Mouse (Mus musculus): Measurements from ENCODE around the gene Slc15a1.

Gene Slc15a1

DNA sequence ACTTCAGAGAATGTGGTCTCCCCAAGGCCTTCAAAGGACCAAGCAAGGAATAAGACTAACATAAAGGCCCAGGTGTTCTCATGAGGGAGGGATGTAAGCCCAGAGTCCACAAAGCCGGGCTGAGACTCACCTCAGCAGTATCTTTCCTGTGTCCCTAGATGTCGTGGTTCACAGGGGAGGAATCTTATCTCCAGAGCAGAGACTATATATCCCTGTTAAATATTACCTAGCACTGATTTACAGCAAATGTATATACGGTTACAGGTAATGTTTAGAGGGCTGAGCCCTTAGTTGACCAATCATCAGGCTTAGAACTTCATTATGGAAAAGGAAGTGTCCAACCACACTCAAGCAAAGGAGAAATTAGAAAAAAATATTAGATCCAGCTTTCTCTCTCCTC, 11.3 kb downstream of the Slc15a1 start:
- no peak for DNase-seq (ENCODE audit: low spot score in 2 of 2)

DNA sequence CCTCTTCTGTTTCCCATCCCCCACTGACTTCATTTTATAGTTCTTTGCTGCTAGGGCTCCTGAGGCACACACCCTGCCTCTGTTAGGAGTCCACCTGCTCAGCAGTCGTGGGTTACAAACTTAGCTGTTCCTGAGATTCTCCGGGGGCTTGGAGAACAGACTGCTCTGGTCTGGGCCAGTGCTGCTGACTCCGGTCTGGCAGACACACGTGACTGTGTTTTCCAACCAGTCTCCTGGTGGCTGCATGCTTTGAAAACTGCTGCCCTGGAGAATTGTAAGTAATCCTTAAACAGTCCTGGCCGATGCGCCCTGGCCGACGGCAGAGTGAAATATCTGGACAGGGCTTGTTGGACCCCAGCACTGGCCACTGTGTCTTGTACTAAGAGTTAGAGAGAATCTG, 12.7 kb downstream of the Slc15a1 start:
- DNase-seq (ENCODE audit: low spot score in 2 of 2) = no peak

DNA sequence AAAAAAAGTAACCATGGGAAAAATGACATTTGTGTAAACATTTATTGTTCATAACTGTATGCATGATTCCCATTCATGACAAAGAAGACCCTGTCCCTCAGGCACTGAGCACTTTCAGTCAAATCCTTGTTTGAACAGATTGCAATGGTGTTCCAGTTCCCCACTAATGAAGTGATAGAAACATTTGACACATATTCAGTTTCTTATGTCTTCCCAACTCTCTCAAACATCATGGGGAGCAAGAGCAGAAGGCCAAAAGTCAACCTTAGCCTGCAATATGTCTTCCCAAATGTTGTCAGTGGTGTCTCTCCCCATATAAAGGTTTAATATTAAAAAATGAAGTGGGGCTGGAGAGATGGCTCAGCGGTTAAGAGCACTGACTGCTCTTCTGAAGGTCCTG, 19.3 kb downstream of the Slc15a1 start:
- no peak for DNase-seq (ENCODE audit: low spot score in 2 of 2)

DNA sequence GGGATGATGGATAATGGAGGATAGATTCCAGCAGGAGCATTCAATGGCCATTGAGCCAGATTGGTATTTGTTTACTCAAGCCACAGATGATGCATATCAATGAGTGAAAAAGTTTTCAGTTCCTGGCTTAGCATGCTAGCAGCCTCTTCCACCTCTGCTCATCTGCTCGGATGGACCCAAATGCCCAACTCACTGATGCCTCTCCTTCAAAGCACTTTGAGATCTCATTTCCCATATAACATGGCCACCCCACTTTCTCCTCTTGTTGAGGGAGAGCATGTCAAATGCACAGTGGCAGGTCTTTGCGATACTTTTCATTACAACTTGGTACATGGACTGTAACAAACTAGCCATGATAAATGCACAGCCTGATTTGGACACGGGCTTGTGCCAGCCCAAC, 20.6 kb downstream of the Slc15a1 start:
- DNase-seq (ENCODE audit: low spot score in 2 of 2) = no peak

DNA sequence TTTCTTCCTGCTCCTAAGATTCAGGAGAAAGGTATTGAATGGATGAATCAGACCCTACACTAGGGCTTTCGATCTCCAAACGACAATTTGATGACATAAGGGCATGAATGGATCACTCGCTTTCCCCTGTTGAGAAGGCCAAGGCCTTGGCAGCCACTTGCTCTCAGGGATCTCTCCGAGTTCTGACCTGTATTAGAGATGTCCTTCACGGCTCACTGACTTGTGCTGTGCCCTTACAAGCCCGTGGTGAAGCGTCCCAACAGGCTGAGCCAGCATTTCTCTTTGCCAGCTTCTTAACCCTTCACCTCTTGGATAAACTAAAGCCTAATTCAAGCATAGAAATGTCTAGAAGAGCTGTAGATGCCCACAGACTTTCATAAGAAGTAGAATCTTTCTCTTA, 22.9 kb downstream of the Slc15a1 start:
- no peak for DNase-seq (ENCODE audit: low spot score in 2 of 2)

DNA sequence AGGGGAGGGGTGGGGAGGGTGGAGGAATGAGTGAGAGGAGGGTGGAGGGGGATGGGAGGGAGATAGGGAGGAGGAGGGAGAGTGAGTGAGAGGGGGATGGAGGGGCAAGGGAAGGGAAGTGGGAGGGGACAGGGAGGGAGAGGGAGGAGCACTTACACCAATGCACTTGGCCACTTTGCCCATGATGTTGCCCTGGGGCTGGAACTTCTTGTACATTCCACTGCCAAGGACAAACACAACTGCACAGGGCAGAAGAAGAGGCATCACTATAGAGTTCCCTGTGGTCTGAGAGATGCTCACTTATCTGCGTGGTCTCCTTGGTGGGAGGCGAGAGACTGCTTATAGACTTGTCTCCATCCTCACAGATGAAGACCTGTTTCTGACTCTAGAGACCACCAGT, 23.5 kb downstream of the Slc15a1 start:
- no peak for DNase-seq (ENCODE audit: low spot score in 2 of 2)

DNA sequence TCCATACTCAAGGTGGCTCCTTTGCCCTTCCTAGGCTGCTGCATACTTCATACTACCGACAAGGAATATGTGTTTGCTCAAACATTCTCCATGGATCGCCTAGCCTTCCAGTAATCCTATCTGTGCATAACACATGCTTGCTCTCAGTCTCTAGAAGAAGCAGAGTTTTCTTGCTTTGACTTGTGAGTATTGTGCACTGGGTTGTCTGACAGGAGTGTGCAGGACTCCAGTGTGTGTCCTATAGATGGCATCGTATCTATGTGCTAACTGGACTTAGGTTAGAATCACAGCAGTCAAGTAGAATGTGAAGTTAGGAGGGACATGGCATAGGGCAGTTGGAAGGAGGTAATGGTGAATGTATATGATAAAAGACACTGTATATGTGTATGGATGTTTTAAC, 26.0 kb downstream of the Slc15a1 start:
- no peak for DNase-seq (ENCODE audit: low spot score in 2 of 2)

DNA sequence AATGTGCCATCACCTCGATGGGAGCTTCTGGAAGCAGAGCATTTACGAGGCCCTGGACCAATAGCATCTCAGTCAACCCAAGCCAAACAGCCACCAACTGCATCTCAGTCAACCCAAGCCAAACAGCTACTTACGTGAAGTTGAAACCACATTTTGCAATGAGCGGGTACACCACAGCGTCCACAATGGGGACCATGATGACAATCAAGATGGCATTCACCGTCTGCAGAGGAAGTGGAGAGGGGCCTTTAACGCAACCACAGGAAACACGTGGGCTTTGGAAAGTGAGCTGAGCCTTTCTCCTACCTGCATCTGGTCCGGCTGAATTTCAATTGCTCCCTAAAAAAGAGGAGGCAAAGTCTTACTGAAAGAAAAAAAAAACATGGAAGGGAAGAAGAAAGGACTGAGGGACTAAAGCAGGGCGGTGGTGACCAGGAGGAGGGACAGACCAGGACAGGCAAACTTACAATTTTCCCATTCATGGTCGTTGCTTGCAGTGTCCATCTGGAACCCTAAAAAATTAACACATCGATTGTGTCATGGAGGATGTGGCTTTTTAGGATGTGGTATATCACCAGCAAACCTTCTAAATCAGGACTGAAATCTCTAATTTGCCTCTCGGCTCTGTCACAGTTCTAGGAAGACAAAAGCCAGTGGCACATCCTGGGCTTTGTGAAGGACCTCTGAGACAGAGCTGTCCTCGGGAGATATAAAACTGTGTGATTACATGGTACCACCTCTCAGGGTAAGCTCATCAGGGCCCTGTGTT, 26.9 kb downstream of the Slc15a1 start:
- peak; percentile 31 to 33 for DNase-seq (ENCODE audit: low spot score in 2 of 2)

DNA sequence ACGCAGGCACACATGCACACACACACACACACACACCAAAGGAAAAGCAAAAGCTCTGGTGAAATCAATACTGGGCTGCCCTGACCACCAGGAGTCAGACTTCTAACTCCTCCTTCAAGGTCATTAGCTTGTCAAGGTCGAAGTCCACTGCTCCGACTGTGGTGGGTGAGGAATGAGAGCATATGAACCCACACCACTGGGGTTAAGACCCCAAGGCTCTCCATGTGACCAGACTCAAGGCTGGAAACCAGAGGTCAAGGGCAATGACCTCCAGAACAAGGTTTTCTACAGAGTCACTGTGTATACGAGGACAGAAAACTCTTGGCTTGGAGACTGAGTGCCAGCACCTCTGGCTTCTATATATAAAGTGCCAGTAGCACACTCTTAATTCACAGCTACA, 31.2 kb downstream of the Slc15a1 start:
- no peak for DNase-seq (ENCODE audit: low spot score in 2 of 2)

DNA sequence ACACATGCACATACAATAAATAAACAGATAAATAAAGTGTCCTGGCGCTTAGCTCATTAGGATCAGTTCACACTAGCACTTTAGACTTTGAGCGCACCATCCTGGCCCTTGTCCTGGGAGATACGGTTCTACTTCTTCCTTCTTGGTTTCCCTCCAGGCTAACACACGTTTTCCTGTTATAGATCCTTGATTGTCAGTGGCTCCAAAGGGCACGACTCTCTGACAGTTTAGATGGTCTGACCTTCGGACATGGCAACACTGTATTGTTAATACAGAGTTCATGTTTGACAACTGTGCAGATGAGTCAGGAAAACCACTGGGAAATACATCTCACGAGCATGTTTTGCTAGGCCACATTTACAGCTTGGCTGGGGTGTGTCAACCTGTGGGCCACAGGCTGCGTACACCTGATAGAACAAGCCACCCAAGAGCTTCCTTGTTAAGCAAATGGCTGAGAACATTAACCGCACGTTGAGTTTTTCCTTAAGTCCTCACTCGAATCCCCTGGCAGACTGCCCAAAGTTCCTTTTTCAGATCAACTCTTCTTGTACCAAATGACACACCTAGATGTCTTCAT, 33.4 kb downstream of the Slc15a1 start:
- DNase-seq (ENCODE audit: low spot score in 2 of 2) = no peak

DNA sequence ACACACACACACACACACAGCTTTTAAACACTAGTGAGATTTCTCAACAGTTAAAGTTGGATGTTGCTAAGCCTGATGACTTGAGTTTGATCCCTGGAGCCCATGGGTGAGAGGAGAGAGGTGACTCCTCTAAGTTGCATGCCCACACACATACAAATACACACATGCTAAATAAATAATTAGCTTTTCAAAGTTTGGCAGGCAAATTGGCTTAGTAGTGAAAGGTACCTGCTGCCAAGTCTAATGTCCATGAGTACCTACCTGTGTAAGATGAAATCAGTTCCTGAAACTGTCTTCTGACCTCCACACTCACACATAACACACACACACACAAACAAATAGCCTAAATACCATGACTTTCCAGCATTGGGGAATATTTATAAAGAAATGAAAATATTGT, 35.5 kb downstream of the Slc15a1 start:
- DNase-seq (ENCODE audit: low spot score in 2 of 2) = no peak

DNA sequence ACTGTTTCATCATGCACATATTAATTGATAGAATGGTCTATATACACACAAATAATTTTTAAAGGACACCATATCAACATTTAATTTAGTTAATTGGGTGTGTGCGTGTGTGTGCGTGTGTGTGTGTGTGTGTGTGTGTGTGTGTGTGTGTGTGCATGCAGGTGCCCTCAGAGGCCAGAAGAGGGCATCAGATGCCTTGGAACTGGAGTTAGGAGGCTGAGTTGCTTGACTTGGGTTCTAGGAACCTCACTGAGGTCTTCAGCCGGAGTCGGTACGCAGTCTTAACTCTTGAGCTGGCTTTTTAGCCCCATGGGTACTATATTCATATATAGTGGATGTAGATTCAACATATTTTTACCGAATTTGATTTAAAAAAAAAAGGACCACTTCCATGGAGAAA, 37.4 kb downstream of the Slc15a1 start:
- no peak for DNase-seq (ENCODE audit: low spot score in 2 of 2)

DNA sequence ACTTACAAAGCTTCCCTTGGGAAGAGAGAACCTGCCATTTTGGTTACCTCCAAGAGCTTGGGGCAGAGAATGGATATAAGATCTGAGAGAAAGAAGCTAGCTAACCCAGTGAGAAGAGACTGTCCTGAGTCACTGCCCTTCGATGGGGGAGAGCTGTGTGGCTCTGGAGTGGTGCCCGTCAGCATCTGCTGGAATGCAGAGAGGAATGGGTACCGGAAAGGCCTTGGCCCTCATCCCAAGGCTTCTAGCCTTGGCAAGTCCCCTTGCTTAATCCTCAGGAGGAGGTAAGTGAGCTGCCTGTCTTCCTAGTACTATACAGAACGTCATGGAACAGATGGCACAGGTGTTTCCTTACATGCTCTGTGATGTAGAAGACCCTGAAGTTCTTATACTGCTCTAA, 38.6 kb downstream of the Slc15a1 start:
- no peak for DNase-seq (ENCODE audit: low spot score in 2 of 2)

DNA sequence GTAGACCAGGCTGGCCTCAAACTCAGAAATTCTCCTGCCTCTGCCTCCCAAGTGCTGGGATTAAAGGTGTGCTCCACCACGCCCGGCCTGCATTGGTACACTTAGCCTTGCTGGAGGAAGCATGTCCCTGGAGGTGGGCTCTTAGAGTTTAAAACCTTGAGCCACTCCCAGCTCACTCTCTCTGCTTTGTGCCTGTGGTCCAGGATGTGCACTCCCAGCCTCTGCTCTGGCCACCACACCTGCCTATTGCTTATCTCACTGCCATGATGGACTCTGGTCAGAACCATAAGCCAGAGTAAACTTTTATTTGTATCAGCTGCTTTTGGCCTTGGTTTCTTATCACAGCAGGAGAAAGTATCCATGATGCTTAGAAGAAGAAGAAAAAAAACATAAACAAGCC, 40.7 kb downstream of the Slc15a1 start:
- DNase-seq (ENCODE audit: low spot score in 2 of 2) = no peak

DNA sequence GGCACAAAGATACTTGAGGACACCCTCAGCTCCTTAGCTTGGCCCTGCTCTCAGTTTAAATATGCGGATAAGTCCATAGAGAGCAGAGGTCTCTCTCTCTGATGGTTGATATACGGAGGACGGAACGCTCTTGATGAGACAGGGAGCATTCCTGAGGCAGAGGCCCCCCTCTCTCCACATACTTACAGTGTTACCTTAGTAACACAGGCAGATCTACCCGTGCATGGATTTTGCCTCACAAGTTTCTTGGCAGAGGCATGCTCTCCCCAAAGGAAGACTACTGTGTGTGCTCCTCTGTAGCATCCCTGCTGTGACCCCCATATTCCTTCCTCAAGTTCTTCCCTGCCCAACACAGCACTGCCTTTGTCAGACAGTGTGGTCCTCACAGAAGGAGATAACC, 42.3 kb downstream of the Slc15a1 start:
- no peak for DNase-seq (ENCODE audit: low spot score in 2 of 2)

DNA sequence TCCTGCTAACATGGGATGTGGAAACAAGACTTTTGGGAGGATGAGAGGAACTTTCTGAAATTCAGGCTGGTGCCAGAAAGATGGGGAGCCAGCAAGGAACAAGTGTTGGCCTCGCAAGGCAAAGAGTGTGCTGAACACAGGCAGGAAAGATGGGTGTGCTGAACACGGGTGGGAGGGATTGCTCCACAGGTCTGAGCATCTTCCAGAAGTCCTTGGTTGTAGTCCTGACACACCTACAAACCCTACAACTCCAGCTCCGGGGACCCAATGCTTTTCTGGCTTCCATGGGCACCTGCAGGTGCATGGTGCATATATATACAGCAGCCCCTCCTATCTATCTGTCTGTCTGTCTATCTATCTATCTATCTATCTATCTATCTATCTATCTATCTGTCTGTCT, 44.1 kb downstream of the Slc15a1 start:
- no peak for DNase-seq (ENCODE audit: low spot score in 2 of 2)

DNA sequence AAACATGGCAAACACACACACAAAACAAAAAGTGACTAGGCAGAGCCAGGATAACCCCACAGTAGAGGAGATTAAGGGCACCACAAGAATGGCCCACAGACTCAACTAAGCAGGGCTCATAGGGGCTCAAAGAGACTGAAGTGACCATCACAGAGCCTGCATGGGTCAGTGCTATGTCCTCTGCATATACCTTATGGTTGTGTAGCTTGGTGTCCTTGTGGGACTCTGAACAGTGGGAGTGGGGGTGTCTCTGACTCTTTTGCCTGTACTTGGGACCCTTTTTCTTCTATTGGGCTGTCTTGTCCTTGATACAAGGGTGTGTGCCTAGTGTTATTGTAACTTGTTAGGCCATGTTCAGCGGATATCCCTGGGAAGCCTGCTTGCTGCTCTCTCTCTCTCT, 46.5 kb downstream of the Slc15a1 start:
- DNase-seq (ENCODE audit: low spot score in 2 of 2) = no peak

DNA sequence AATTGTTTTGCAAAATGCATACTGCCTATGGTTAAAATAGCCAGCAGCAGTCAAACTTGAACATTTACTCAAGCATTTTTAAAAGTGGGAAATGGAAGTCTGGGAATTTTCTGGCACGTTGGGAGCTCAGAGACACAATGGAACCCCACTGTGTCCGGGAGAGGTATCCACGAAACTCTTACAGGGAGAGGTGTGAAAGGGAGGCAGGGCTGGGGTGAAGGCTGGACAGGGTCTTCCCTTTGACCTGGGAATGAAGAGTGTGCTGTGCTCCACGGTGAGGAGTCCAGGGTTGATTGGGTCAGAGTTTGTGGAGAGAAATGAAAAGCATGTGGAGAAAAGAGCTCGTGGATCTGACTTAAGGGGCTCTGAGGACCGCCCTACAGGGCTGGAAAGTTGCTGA, 47.5 kb downstream of the Slc15a1 start:
- DNase-seq (ENCODE audit: low spot score in 2 of 2) = no peak

DNA sequence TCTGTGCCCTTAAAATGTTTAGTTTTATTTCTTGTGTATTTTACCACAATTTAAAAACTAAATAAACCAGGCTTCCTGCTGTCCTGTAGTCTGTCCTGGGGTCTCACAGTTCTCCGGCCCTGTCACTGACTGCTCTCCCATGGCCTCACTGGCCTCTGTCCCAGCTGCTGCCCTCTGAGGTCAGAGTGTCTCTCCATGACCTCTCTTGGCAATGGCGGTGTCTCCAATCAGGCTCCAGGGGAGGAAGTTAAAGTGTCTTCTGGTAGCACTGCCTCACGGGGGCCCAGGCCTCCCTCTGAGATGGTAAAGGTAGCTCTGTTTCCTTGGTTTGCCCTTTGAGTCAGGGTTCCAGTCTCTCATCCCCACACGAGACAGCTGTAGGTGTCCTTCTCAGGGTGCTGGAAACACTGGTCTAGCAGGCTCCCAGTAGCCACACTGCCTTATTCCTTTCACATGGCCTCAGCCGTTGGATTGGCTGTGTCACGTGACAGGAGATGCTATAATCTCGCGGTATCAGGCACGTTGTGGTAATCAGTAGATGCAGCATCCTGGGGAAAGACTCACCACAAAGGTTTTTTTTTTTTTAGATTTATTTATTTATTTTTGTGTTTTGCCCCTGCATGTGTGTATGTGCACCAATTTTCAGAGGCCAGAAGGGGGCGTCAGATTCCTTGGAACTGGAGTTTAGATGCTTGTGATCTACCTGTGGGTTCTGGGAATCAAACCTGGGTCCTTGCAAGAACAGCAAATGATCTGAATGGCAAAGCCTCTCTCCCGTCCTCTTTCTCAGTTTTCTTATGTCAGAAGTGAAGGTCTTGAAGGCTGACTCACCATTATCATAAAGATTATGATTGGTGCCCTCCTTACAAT, 48.4 kb downstream of the Slc15a1 start:
- DNase-seq (ENCODE audit: low spot score in 2 of 2) = no peak

DNA sequence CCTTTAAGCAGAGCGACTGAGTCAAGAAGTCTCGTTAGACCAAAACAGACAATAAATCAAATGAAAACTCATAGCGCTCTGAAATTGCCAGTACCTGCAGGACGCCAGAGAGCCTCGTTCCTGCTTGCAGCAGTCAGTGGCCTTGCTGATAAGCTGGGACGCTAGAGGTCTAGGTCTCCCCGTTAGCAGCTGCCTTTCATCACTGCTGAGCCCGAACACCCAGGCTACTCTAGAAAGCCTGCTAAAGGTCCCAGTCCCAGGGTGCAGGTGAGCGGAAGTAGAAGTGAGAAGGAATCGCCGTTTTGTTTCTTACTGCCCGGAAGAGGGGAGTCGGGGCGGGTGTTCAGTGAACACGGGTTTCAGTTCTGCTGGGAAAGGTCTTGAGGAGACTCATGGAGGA, 49.1 kb downstream of the Slc15a1 start:
- DNase-seq (ENCODE audit: low spot score in 2 of 2) = no peak

DNA sequence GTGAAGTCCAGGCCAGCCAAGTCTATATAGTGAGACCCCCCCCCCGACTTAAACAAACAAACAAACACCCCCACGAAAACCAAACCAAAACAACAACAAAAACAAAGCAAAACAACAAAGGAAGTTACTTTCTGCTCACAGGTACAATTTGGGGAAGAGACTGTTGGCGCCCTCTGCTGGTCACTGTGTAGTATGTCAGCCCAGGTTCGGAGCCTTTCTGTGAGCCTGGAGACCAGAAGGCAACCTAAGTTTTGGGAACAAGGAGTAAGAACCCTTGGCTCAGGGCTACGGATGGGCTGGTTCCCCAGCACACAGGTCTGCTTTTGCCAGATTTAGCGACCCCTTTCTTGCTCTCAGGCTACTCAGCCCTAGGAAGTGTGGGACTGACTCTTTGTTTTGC, 49.5 kb downstream of the Slc15a1 start:
- peak in 1 of 2 experiments; percentile 60 for DNase-seq (ENCODE audit: low spot score in 2 of 2)

DNA sequence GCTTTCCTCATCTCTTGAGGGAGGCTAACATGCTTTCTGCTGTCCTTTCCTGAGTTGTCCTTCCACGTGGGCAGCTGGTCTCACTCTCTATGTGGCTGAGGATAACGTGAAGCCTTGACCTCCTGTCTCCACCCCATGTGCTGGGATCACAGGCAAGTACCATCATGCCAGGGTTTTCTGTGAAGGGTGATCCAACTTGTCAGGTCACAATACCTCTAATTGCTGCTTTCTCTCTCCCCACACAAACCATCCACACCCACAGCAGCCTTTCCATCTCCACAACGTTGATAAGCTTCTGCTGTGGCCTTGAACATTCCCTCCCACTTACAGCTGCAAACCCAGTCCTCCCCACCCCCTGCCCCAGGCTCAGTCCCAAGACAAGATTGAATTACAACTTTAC, 51.9 kb downstream of the Slc15a1 start:
- DNase-seq (ENCODE audit: low spot score in 2 of 2) = no peak

DNA sequence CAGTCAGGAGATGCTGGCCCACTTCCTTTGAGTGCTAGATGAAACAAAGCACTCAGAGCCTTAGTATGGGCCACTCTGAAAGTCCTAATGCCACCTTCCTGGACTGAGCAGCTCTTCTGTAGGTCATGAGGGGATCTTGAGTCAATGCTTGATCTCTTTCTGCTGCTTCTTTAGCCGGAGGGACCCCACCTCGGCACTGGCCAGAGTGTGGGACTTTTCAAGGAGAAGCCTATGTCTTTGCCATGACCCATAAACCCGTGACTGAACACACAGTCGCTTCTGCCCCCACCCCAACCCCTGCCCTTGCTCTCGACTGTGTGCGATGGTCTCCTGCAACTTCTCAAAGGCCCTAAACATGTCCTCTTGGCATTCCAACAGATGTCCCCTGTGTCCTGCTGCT, 52.8 kb downstream of the Slc15a1 start:
- no peak for DNase-seq (ENCODE audit: low spot score in 2 of 2)

Measured in thymus, postnatal 10 days (tissue).